Mouse (Mus musculus): ENCODE measurements around the gene Wnk2. TPM values are rescaled to one million over a fixed set of nuclear protein-coding genes. Genes with fewer than 3 reads are reported as not detected.
"Not testable (repeated sequence)": the region's sequence is repeated elsewhere in the genome, so short reads cannot be mapped to it uniquely, and the experiment has no call there.

Gene Wnk2
- polyA plus RNA-seq, 1 experiment: not detected

DNA sequence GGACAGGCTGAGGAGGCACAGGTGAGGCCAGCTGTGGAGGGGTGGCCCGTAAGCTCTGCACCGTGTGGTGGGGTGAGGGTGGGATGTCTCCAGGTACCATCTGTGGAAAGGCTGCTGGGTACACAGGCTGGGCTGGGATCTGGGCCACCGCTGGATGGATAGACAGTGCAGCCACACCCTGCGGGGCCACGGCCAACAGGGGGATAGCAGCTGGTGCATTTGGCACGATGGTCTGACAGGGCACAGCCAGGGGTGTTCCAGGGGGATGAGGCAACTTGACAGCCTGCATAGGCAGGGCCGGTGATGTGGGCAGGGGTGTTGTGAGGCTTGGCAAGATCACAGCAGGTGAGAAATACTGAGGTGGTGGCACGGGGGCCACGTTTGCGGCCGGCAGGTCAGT is 71.6 kb downstream of the Wnk2 start:
- Histone ChIP-seq H3K27me3 (ENCODE audit: control insufficient read depth) (no peaks in the 10 kb centered on the region), H3K4me1 (ENCODE audit: control insufficient read depth) (no peaks in the 10 kb centered on the region), H3K9me3 (ENCODE audit: control insufficient read depth, low read length) (no peaks in the 10 kb centered on the region), H3K4me3 (replicated peaks) (no peak overlapping the region), H3K36me3 (ENCODE audit: control insufficient read depth) (no peaks in the 10 kb centered on the region)
- TF ChIP-seq TAL1 (IDR thresholded peaks at IDR 0.05; ENCODE audit: low read length): no peak

DNA sequence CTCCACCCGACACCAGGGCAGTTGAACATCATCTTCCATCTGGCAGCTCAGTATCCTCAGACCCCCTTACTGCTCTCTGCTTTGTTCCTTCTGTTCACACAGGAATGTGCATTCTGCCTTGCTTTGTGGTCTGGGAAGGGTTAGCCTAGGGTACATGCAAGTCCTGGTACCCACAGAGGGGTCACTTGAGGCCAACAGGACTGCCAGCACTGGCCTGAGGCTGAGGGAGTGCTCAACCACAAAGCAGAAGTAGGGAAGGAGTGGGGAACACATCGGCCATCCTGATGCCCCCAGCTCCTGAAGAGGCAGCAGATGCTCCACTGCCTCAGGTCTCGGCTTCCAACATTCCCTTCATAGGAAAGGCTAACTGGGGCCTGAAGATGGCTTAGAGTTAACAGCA is 72.4 kb downstream of the Wnk2 start:
- no peaks in the 10 kb centered on the region for H3K9me3 ChIP-seq (ENCODE audit: control insufficient read depth, low read length)
- H3K4me3 ChIP-seq (replicated peaks): no peak overlapping the region
- no peaks in the 10 kb centered on the region for H3K4me1 ChIP-seq (ENCODE audit: control insufficient read depth)
- H3K36me3 ChIP-seq (ENCODE audit: control insufficient read depth): no peaks in the 10 kb centered on the region
- H3K27me3 ChIP-seq (ENCODE audit: control insufficient read depth): no peaks in the 10 kb centered on the region
- TF ChIP-seq TAL1 (IDR thresholded peaks at IDR 0.05; ENCODE audit: low read length): no peak
- no peak for TF ChIP-seq GATA1 (IDR thresholded peaks at IDR 0.05; ENCODE audit: low read length)

DNA sequence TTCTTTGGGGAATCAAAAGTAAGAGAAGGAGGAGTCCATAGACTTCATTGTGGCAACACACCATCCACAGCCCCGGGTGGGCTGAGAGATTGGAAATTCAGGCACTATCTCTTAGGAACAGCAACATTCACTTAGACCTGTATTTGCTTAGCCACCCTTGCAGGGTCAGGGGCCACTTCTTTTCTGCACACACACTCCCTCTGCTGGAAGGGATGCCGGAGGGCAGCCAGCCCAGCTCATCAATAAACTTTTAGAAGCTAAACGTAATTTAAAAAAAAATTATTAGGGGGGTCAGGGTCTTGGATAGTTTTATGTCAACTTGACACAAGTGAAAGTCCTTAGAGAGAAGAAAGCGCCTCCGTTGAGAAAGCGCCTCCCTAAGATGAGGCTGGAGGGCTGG is 74.5 kb downstream of the Wnk2 start:
- Histone ChIP-seq H3K36me3 (ENCODE audit: control insufficient read depth) (no peaks in the 10 kb centered on the region), H3K27me3 (ENCODE audit: control insufficient read depth) (no peaks in the 10 kb centered on the region), H3K4me3 (replicated peaks) (no peak overlapping the region), H3K4me1 (ENCODE audit: control insufficient read depth) (no peaks in the 10 kb centered on the region), H3K9me3 (ENCODE audit: control insufficient read depth, low read length) (no peaks in the 10 kb centered on the region)
- no peak for TF ChIP-seq TAL1 (IDR thresholded peaks at IDR 0.05; ENCODE audit: low read length)

DNA sequence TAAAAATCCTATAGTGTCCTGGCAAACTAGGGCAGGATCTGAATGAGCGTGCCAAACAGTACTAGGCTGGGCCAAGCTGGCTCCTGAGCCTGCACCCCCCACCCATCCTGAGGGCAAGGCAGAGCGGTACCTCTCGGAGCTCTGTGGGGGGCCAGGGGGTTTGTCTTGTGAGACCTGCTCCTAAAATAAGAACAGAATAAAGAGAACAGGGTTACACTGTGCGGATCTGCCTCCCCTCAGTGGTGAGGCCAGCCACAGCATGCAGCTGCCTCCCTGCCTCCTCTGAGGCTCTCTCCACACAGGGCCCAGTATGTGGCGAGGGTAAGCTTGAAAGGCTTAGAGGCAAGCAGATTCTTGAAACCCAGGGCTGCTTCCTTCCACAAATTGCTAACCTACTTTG is 76.0 kb downstream of the Wnk2 start:
- Histone ChIP-seq H3K4me3 (replicated peaks) (no peak overlapping the region), H3K9me3 (ENCODE audit: control insufficient read depth, low read length) (no peaks in the 10 kb centered on the region), H3K36me3 (ENCODE audit: control insufficient read depth) (no peaks in the 10 kb centered on the region), H3K4me1 (ENCODE audit: control insufficient read depth) (no peaks in the 10 kb centered on the region), H3K27me3 (ENCODE audit: control insufficient read depth) (no peaks in the 10 kb centered on the region)
- TF ChIP-seq GATA1 (IDR thresholded peaks at IDR 0.05; ENCODE audit: low read length): no peak
- no peak for TF ChIP-seq TAL1 (IDR thresholded peaks at IDR 0.05; ENCODE audit: low read length)

DNA sequence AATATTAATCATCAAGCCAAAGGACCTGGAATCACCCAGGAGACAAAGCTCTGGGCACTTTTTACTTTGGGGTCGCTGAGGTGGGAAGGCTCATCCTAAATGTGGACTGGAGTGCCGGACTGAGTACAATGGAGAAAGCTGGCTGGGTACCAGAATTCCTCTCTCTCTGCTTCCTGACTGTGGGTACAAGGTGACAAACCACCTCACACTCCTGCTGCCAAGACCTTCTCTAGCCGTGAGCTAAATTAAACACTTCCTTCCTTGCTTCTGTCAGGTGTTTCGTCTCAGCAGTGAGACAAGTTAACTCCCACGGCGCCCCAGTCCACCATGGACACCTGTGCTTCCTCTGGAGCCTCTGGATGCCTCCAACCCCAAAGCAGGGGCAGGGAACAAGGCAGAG is 77.8 kb downstream of the Wnk2 start:
- Histone ChIP-seq H3K4me1 (ENCODE audit: control insufficient read depth) (no peaks in the 10 kb centered on the region), H3K36me3 (ENCODE audit: control insufficient read depth) (no peaks in the 10 kb centered on the region), H3K9me3 (ENCODE audit: control insufficient read depth, low read length) (no peaks in the 10 kb centered on the region), H3K27me3 (ENCODE audit: control insufficient read depth) (no peaks in the 10 kb centered on the region), H3K4me3 (replicated peaks) (no peak overlapping the region)
- TF ChIP-seq TAL1 (IDR thresholded peaks at IDR 0.05; ENCODE audit: low read length) (no peak), GATA1 (IDR thresholded peaks at IDR 0.05; ENCODE audit: low read length) (no peak)

DNA sequence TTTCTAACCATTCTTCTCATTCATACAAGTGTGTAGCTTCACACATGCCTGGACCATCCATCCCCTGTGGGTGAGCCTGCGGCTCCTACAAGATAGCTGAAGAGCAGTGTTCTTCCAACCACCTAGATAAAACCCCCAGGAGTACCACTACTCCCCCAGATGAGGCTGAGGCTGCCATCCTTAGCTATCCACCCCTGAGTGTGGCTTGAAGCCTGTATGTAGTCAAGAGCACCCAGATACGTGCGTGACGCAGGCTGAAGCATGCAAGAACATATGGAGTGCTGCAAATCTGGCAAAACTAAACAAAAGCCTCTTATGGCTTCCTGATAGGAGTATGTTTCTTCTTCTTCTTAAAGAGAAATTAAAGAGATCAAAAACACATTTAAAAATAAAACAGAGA is 78.4 kb downstream of the Wnk2 start:
- Histone ChIP-seq H3K4me1 (ENCODE audit: control insufficient read depth) (no peaks in the 10 kb centered on the region), H3K9me3 (ENCODE audit: control insufficient read depth, low read length) (no peaks in the 10 kb centered on the region), H3K36me3 (ENCODE audit: control insufficient read depth) (no peaks in the 10 kb centered on the region), H3K27me3 (ENCODE audit: control insufficient read depth) (no peaks in the 10 kb centered on the region), H3K4me3 (replicated peaks) (no peak overlapping the region)
- TF ChIP-seq GATA1 (IDR thresholded peaks at IDR 0.05; ENCODE audit: low read length) (no peak), TAL1 (IDR thresholded peaks at IDR 0.05; ENCODE audit: low read length) (no peak)

DNA sequence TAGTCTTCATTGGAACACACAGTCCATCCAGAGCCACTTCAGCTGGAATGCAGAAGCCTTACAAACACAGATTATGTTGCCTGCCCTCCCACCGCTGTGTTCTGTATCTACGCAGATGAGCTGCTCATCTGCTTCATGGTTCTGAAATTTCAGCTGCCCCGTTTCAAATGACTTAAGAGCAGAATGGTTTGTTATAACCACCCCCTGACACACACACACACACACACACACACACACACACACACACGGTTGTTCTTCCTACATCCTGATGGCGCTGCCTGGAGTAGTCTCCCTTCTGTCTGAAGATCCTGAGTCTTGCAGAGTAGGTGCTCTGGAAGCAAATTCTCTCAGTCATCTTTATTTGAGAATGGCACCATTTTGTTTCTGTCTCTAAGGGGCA is 83.6 kb downstream of the Wnk2 start:
- no peak overlapping the region for H3K4me3 ChIP-seq (replicated peaks)
- no peaks in the 10 kb centered on the region for H3K36me3 ChIP-seq (ENCODE audit: control insufficient read depth)
- TF ChIP-seq TAL1 (IDR thresholded peaks at IDR 0.05; ENCODE audit: low read length): no peak
- TF ChIP-seq GATA1 (IDR thresholded peaks at IDR 0.05; ENCODE audit: low read length): no peak
- no peaks in the 10 kb centered on the region for H3K27me3 ChIP-seq (ENCODE audit: control insufficient read depth)
- H3K4me1 ChIP-seq (ENCODE audit: control insufficient read depth): no peaks in the 10 kb centered on the region
- no peaks in the 10 kb centered on the region for H3K9me3 ChIP-seq (ENCODE audit: control insufficient read depth, low read length)

DNA sequence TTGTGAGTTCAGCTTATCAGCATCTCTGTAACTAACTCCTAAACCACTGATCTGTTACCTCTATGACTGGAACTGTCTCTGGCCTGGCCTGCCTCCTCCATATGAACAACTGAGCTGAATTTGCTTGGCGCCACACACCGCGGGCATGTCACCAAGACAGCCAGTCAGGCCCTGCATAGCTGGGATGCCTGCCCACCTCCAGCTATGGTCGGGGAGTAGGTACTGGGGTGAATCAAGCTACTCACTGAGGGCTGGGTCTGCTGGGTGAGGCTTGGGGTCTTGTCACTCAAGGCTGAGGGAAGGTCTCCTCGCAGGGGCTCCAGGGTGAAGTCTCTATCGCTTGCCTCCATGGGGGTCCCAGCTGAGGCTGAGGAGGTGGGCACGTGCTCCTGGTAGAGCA is 87.4 kb downstream of the Wnk2 start:
- H3K4me3 ChIP-seq (replicated peaks): no peak overlapping the region
- H3K27me3 ChIP-seq (ENCODE audit: control insufficient read depth): no peaks in the 10 kb centered on the region
- no peak for TF ChIP-seq TAL1 (IDR thresholded peaks at IDR 0.05; ENCODE audit: low read length)
- TF ChIP-seq GATA1 (IDR thresholded peaks at IDR 0.05; ENCODE audit: low read length): no peak
- H3K9me3 ChIP-seq (ENCODE audit: control insufficient read depth, low read length): no peaks in the 10 kb centered on the region
- no peaks in the 10 kb centered on the region for H3K36me3 ChIP-seq (ENCODE audit: control insufficient read depth)
- no peaks in the 10 kb centered on the region for H3K4me1 ChIP-seq (ENCODE audit: control insufficient read depth)

DNA sequence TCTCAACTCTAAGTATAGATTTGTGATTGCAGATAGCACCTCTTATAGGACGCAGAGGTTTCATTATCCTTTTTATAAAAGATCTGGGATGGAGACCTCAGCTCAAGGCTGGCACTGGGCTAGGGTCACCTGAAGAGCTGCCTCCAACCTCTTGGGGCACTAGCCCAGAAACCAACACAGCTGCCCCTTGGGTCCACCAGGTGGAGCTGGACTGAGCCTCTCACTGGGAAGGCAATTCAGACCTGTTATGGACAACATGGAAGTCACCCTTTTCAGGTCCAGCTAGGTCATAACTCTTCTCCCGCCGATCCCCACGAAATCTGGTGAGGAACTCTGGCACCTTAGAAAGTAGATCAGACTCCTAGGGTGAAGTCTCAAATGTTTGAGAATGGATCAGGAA is 89.3 kb downstream of the Wnk2 start:
- no peaks in the 10 kb centered on the region for H3K27me3 ChIP-seq (ENCODE audit: control insufficient read depth)
- H3K4me3 ChIP-seq (replicated peaks): no peak overlapping the region

DNA sequence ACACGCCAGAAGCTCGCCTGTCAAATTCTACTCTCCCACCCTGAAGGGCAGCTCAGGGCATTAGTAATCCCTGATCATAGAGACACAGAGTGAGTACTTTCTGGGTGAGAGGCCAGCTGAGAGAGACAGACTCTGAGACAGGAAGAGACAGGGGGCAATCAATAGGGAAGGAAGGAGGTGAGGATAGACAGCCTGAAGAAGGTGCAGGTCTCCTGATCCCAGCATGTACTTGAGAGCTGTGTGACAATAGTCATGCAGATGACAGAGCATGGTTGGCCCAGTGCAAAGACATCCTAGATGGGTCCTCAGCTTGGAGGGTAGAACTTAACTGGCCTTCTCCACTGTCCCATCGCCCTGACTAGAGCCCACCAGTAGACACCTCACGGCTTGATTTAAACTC is 91.5 kb downstream of the Wnk2 start:
- TF ChIP-seq TAL1 (IDR thresholded peaks at IDR 0.05; ENCODE audit: low read length) (no peak), GATA1 (IDR thresholded peaks at IDR 0.05; ENCODE audit: low read length) (no peak)
- Histone ChIP-seq H3K36me3 (ENCODE audit: control insufficient read depth) (no peaks in the 10 kb centered on the region), H3K27me3 (ENCODE audit: control insufficient read depth) (no peaks in the 10 kb centered on the region), H3K4me1 (ENCODE audit: control insufficient read depth) (no peaks in the 10 kb centered on the region), H3K4me3 (replicated peaks) (no peak overlapping the region), H3K9me3 (ENCODE audit: control insufficient read depth, low read length) (peaks cover 3% of the 10 kb centered on the region; the same call in 1 of the 2 replicates)

More for the DNA sequence above, 89.3 kb downstream of the Wnk2 start:
- Histone ChIP-seq H3K9me3 (ENCODE audit: control insufficient read depth, low read length) (peaks cover 3% of the 10 kb centered on the region; the same call in 1 of the 2 replicates), H3K4me1 (ENCODE audit: control insufficient read depth) (no peaks in the 10 kb centered on the region), H3K36me3 (ENCODE audit: control insufficient read depth) (no peaks in the 10 kb centered on the region)
- TF ChIP-seq TAL1 (IDR thresholded peaks at IDR 0.05; ENCODE audit: low read length) (no peak), GATA1 (IDR thresholded peaks at IDR 0.05; ENCODE audit: low read length) (no peak)

DNA sequence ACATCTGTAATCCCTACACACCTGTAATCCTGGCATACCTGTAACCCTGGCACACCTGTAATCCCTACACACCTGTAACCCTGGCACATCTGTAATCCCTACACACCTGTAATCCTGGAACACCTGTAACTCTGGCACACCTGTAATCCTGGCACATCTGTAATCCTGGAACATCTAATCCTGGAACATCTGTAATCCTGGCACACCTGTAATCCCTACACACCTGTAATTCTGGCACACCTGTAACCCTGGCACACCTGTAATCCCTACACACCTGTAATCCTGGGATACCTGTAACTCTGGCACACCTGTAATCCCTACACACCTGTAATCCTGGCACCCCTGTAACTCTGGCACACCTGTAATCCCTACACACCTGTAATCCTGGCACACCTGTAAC is 93.1 kb downstream of the Wnk2 start:
- not testable (repeated sequence) for H3K4me1 ChIP-seq (ENCODE audit: control insufficient read depth); H3K36me3 ChIP-seq (ENCODE audit: control insufficient read depth)

More for the DNA sequence above, 93.1 kb downstream of the Wnk2 start:
- not testable (repeated sequence) for H3K9me3 ChIP-seq (ENCODE audit: control insufficient read depth, low read length); H3K4me3 ChIP-seq (replicated peaks); H3K27me3 ChIP-seq (ENCODE audit: control insufficient read depth)
